Mouse (Mus musculus) CD4-positive naive resting alpha-beta T cell, adult 76 days (primary cell): ENCODE measurements around the gene Usp7. TPM values are rescaled to one million over a fixed set of nuclear protein-coding genes. Genes with fewer than 3 reads are reported as not detected.

ENCODE experiments used
- total RNA-seq: library from RNA; stranded (reverse); gene quantifications from one replicate; pipeline ENCODE4 v1.2.4, GENCODE M21; 2023

Usp7 gene
- 307 TPM for total RNA-seq

GRCm38 (mm10) chr16:8791949-8792557 is at the start of gene Usp7:
Gene Usp7 (minus strand): TSS chr16:8792308.

DNA sequence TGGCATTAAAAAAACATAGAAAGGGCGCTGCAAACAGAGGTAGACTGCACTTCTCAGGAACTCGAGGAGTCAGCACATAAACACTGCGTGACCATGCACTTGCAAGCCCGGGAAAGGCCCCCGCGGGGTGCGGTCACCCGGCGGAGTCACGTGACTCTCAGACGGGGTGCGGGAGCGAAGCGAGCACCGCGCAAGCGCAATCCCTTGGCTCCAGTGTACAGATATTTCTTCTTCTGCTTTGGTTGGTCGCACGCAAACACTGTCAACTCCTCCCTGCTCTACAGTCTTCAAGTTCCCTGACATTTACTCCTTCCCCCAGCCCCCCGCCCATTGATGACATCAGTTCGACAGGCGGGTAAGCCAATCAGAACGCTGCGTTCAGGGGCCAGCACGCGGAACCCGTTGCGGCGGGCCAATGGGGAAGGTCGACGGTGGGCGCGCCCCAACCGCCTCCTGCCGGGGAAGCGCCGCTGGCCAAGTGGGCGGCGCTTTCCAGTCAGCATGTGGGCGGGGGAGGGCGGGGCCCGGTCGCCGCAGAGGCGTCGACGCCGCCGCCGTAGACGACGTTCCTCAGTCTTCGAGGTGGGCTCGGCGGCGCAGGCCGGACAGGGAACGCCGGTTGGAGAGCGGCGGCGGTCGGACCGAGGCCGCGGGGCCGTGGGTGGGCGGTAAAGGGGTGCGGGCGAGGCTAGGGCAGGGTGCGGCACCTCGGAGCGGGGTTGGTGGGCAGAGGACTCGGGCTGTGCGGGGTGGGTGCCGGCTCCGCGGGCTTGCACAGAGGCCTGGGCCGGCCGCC is 37.7 kb upstream of the Usp7 start, which contains the start of gene 1810013L24Rik:
Gene 1810013L24Rik (plus strand): TSS at position 537 of the 796 bp plus-strand sequence.

DNA sequence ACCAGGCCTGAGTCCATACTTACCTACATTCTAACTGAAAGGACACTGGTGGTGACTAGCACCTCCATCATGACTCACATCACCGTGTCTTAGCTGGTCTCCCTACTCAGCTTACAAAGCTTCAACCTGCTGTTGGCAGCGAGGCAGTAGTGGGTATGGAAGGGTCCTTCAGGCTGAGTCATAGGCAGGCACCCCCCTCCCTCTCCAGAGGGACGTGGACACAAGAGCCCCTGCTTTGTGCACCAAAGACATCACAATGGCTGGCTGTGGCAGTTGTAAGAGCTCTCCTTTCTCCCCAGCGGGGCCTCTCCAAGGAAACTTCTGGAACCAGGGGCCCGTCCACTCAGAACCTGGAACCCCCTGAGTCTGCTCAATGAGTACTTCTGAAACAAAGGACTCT is 111.6 kb downstream of the Usp7 start, which contains the start of gene Gm5767:
Gene Gm5767 (plus strand): TSS at position 301 of the 400 bp plus-strand sequence.

DNA sequence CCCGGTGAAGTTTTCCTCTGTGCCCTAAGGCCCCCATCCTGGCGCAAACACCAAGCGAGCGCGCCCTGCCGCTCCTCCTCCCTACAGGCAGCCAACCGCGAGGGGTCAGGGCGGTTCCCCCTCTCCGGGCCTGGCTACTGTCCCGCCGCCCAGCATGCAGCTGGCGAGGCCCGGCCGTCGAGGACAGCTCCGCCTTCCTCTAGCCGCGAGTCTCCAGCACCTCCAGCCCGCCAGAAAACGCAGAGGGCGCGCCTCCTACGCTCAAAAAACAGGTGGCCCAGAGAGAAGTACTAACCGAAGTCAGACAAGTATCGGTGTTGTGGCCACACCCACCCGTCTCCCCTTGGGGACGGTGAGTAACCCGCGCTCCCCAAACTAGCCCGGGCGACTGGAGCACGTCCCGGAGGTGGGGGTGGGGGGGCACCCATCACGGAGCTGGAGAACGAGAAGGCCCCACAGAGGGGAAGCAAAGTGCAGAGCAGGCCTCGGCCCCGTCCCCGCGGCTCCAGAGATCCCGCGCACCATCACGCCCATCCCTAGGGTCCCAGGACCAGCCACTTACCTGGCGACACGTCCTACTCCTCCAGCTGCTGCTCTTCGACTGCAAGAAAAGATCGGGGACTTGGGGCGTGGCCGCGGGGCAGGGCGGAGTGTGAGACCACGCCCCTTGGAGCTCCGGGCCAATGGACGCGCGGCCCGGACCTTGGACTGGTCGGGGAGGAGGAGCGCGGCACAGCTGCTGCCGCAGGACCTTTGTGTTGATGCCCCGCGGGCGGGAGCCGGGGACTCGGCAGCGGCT is 120.4 kb downstream of the Usp7 start, which contains the start of gene Carhsp1:
Gene Carhsp1 (minus strand): TSS at position 605 of the 799 bp plus-strand sequence.

Other genes starting within 250 kb of the Usp7 start
- gene Pmm2, start 154.6 kb downstream of the Usp7 start, total RNA-seq: 110 TPM
- gene Tmem186, start 154.6 kb downstream of the Usp7 start, total RNA-seq: 12.8 TPM
- 13.8 TPM for gene Carhsp1, start 120.2 kb downstream of the Usp7 start, total RNA-seq
- not detected for gene Gm5767, start 111.5 kb downstream of the Usp7 start, total RNA-seq
- gene 1810013L24Rik, start 37.8 kb upstream of the Usp7 start, total RNA-seq: 135 TPM